Mouse (Mus musculus) gastrocnemius, postnatal 25 days (tissue): ENCODE measurements around the gene Scand1. TPM values are rescaled to one million over a fixed set of nuclear protein-coding genes. Genes with fewer than 3 reads are reported as not detected.

ENCODE experiments used
- DNase-seq: peaks from one replicate; pipeline ENCODE4 v3.0.0; 2022
- long read RNA-seq, 2 experiments: library from polyadenylated mRNA; stranded (forward); transcript quantifications; one replicate each; pipeline ENCODE4 v2.0.0; 2021
- total RNA-seq, 2 experiments: library from RNA; stranded (reverse); gene quantifications; 1 replicate in 1 of 2; 2 replicates in 1 of 2; pipeline ENCODE4 v1.2.3; 2021

Gene Scand1
- total RNA-seq: 10 to 100 TPM; 58.5 to 59.5 TPM
- long read RNA-seq, experiment 1, transcript Scand1-201 (2 exons, 759 nt): major isoform, 93 of 208 reads
- long read RNA-seq, experiment 1, partial matches to known transcripts: 115 of 208 reads
- long read RNA-seq, experiment 1, other reads (novel, unspliced or antisense): 0 of 208 reads
- long read RNA-seq, experiment 2, transcript Scand1-201 (2 exons, 759 nt): major isoform, 77 of 143 reads
- long read RNA-seq, experiment 2, partial matches to known transcripts: 0 of 143 reads
- long read RNA-seq, experiment 2, other reads (novel, unspliced or antisense): 66 of 143 reads

- DNase-seq: peak; percentile 80
Observed at GRCm38 (mm10) chr2:156312297-156312897, at the start of gene Scand1, which contains the start of gene Cnbd2. Gene Scand1, minus strand, starts transcription at chr2:156312704. Gene Cnbd2, plus strand, starts transcription at chr2:156312299.

DNA sequence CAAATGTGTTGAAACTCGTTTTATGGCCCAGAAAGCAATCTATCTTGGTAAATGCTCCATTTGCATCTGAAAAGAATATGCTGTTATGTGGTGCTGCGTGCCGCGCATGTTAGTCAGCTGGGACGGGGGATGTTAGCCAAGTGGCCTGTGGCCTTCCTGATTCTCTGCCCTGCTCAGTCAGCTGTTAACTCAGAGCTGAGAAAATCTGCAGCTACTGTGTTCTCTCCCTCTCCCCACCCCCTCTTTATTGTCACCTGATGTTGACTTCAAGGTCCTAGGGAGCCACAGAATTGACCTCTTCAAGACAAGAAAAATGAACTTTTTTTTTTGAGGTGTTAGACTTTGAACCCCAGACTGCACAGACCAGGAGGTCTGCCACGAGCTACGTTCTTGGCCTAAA is 43.5 kb upstream of the Scand1 start:
- DNase-seq: no peak

DNA sequence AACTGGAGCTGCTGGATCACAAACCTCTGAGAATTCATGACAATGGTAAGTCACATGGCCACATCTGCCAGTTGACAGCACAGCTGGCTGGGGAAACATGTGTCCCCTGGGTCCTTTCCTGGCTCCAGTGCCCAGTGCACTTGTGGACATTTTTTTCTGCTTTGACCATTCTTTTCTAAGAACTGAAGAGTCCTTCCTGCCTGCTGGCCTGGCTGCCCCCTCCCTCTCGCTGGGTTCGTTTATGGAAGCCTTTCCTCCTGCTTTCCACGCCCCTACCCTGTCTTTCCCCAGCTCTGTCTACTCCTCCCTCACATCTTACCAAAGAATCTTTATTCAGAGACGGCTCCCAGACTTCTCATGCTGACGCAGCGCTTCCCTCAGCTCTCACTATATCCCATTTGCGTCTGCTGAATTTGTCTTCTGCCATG is 40.8 kb upstream of the Scand1 start:
- DNase-seq: peak; percentile 52

GRCm38 (mm10) chr2:156352413-156353165 is 40.1 kb upstream of the Scand1 start:
- no peak for DNase-seq

- no peak for DNase-seq
Observed at GRCm38 (mm10) chr2:156351243-156351642, 38.7 kb upstream of the Scand1 start.

DNA sequence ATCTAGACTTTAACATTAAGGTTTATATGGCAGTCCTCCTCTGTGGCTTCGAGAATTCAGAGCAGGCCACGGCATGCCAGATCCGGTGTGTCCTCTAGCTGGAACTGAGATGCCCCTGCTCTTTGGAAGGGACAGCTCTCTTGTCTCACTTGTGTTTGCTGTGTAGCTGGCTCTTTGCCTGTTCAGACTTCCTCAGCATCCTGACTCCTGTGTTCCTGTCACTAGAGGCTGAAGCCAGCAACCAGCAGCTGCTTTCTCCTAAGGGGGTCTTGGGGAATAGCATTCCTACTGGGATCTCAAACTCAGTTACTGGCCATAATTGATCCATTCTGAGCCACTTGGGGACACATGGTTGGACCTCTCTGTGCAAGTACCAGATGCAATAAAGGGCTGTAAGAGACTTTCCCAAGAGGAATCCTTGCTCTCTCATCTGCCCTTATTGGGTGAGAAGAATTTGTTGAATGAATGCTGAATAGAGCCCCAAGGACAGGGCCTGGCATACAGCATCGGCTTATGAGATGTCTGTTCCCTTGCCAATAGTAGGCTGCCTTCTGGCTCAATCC is 36.9 kb upstream of the Scand1 start:
- no peak for DNase-seq

DNA sequence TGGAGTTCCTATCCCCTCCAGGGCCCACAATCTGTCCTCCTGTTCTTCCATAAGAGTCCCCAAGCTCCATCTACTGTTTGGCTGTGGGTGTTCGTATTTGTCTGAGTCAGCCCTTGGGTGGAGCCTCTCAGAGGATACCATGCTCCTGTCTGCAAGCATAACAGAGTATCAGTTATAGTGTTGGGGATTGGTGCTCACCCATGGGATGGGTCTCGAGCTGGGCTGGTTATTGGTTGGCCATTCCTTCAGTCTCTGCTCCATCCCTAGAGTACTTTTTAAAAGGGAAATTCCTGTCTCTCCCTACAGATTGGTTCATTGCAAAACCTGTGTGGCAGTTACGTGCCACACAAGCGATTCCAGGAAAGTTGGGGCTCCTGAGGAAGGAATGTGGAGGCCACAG is 36.3 kb upstream of the Scand1 start:
- no peak for DNase-seq

- DNase-seq: no peak
Observed at GRCm38 (mm10) chr2:156344775-156345532, 32.5 kb upstream of the Scand1 start.

DNA sequence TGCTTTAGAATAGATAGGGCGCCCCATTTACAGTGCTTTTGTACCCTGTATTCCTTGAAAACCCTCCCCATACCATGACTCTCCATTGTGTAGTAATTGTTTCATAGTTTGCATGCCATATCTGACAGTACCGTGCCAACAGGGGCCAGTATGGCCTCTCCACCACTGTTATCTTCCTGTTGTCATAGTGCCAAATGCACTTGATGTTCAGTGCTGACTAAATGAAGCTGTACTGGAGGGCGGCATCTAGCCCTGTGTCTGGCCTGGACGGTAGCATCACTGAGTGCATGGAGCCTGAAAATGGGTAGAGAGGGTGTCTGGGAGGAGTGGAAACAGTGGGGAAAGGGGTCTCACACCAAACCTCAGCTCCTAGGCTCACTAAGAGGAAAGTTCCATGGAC is 27.6 kb upstream of the Scand1 start:
- no peak for DNase-seq

DNA sequence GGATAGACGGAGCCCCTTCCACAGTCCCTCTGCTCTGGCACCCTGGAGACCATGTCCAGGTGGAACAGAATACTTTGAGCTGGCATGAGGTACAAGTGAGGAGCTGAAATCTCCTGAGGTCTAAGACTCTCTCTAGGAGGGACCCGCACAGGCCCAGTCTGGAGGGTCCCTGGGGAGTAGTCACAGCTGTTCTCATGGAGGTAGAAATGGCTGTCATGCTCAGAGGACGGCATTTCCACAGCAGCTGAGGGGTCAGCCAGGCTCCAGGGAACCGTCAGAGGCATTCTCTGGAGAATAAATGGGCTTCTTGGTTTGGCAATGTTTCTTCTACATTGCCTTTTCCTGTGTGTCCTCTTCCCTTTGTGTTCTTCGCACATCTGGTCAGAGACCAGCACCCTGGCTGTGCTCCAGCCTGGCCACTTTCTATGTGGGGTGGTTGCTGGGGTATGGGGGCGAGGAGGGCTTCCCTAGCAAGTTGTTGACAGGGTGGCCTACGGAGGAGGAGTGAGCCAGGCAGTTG is 19.0 kb upstream of the Scand1 start:
- no peak for DNase-seq

- no peak for DNase-seq
Observed at GRCm38 (mm10) chr2:156330681-156331080, 18.2 kb upstream of the Scand1 start.

DNA sequence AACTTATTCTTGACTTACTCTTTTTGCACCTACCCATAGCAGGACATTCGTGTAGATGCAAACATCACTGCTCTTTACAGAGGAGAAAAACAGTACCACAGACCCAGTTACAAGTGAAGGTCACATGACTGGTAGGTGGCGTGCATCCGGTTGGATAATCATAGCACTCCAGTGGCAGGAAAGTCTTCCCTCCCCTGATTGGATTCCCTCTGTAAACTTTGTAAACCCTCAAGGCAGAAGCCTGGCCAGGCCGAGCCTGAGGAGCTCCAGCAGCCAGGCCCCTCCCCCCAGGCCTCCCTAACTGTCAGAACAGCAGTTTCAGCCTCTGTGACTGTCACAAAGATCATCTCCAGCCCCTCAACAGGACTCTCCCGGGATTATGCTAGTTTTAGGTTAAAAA is 12.2 kb upstream of the Scand1 start:
- DNase-seq: peak; percentile 27

DNA sequence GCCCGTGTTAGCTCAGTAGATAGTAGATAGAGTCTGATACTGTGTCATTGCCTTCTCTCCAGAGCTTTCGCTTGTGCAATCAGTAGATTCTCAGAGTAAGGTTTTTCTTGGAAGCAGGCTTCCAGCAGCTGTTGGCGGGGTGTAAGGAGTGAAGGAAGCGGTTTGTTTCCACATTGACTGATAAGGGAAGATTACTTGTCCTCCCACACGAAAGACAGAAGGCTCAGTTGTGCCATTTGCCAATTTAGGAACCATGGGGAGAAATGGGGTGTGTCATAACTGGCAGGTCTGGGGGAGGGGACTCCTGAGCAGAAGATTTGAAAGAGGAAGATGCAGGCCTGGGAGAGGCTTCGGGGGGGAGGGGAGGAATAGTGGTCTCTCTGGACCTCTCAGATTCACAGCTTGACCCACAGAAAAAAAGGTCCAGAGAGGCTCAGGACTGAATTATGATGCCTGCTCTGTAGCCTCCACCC is 11.6 kb upstream of the Scand1 start:
- DNase-seq: no peak

GRCm38 (mm10) chr2:156321538-156321937 is 9.0 kb upstream of the Scand1 start:
- no peak for DNase-seq

DNA sequence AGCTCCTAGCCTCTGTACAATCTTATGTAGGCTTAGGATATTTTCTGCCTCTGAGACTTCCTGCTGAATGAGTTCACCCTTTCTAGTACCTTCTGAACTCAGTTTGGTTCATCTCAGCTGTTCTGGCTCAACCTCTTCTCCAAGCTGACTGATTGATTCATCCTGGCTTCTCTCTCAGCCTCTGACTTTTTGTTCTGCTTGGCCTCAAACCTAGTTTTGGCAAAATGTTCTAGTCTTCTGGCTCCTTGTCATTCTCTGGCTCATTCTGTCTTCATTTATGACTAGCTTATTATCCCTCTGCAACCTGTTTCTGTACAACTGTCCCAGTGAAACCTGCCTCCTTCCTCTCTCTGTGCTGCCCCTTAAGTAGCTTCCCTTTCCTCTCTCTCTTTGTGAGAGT is 6.0 kb upstream of the Scand1 start:
- DNase-seq: no peak

- no peak for DNase-seq
Observed at GRCm38 (mm10) chr2:156314811-156315210, 2.3 kb upstream of the Scand1 start.

GRCm38 (mm10) chr2:156313153-156313552 is 649 bp upstream of the Scand1 start:
- DNase-seq: no peak

DNA sequence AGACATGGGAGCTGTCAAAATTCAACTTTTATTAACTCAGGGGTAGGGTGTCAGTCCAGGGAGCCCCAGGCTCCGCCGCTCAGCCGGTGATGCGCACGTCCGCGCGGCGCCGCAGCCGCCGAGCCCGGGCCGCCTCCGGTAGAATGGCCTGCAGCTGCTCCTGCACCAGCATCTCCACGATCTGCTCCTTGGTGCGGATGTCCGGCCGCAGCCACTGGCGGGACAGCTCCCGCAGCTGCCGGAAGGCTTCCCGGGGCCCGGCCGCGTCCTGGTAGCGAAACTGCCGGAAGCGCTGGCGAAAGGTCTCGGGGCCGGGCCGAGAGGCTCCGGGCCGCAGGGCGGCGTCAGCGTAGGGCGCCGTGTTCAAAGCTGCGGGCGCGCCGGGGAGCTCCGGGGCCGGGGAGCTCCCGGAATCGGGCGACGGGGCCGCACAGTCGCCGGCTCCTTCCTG is 638 bp downstream of the Scand1 start:
- DNase-seq: peak; percentile 51

DNA sequence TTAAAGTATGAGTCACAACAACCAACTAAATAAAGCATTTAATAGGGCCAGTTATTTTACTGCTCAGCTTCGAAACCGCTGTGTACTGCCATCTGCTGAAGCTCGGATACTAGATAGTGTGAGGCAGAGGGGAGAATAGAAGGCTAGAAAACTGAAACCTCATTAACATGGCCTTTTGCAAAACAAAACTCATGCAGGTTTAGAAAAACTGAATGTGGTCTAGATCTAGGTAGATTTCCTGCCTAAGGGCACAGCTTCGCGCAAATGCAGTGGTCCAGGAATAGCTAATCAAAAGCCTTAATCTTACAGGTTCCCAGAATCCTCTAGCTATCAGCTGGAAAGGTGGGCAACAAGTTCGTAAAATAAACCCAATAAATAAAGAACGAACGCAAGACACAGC is 1.1 kb downstream of the Scand1 start:
- no peak for DNase-seq

GRCm38 (mm10) chr2:156310945-156311344 is 1.6 kb downstream of the Scand1 start:
- no peak for DNase-seq

DNA sequence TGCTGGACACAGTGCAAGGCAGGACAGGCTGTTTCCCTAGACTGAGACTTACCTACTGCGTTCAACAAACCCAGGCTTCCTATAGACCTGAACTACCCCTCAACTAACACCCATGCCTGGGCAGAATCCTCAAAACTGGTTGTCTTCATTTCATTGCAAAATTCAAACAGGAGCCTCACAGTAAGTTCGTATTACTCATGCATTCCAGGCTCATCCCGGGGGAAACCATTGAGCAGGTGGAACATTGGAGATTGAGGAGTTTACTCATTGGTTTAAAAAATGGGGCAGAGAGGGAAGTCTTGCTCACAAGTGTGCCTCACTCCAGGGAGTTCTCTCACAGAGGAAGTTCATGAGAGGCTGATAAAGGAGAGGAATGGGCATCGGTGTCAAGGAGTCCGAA is 2.0 kb downstream of the Scand1 start:
- no peak for DNase-seq

GRCm38 (mm10) chr2:156309948-156310347 is 2.6 kb downstream of the Scand1 start:
- no peak for DNase-seq
